Mouse (Mus musculus) intestine, embryonic 15.5 days (tissue): ENCODE results near the gene Gpr180. TPM values are rescaled to one million over a fixed set of nuclear protein-coding genes. Genes with fewer than 3 reads are reported as not detected.
"Not testable (repeated sequence)": the region's sequence is repeated elsewhere in the genome, so short reads cannot be mapped to it uniquely, and the experiment has no call there.

ENCODE experiments used
- ATAC-seq: fragments of 200-750 bp; cut with Nextera tagmentation; 2 replicates; pipeline ENCODE4 v1.8.0; 2017; ENCODE audit warnings: moderate TSS enrichment, moderate library complexity
- H3K27ac ChIP-seq: fragments of 300-500 bp; sonication (generic); 2 replicates; pipeline ENCODE4 v1.5.1; 2015; ENCODE audit warnings: mild to moderate bottlenecking, inconsistent platforms
- H3K27me3 ChIP-seq: fragments of 300-500 bp; sonication (generic); replicated peaks from 2 replicates; pipeline ENCODE4 v1.6.1; 2015; ENCODE audit warnings: inconsistent platforms
- H3K36me3 ChIP-seq: fragments of 300-500 bp; sonication (generic); 2 replicates; pipeline ENCODE4 v1.6.1; 2015; ENCODE audit warnings: inconsistent platforms
- H3K4me1 ChIP-seq: fragments of 300-500 bp; sonication (generic); replicated peaks from 2 replicates; pipeline ENCODE4 v1.6.1; 2015; ENCODE audit warnings: inconsistent platforms
- H3K4me2 ChIP-seq: fragments of 300-500 bp; sonication (generic); replicated peaks from 2 replicates; pipeline ENCODE4 v1.6.1; 2015; ENCODE audit warnings: mild to moderate bottlenecking, inconsistent platforms
- H3K4me3 ChIP-seq: fragments of 300-500 bp; sonication (generic); replicated peaks from 2 replicates; pipeline ENCODE4 v1.5.1; 2015; ENCODE audit warnings: inconsistent platforms
- H3K9ac ChIP-seq: fragments of 300-500 bp; sonication (generic); 2 replicates; pipeline ENCODE4 v1.6.1; 2015; ENCODE audit warnings: inconsistent platforms
- H3K9me3 ChIP-seq: fragments of 300-500 bp; sonication (generic); 2 replicates; pipeline ENCODE4 v1.6.1; 2016; ENCODE audit warnings: inconsistent platforms
- WGBS: fragments of 180-500 bp; shearing (Covaris S2); methylation state at CpG from one replicate; pipeline ENCODE4 v1.1.7; 2015; 5-methylcytosine and 5-hydroxymethylcytosine counted together
- polyA plus RNA-seq: library from polyadenylated mRNA; unstranded; fragments of >200 nt; fragmentation: Nextera tagmentation; extraction: Ambion mirVana; gene quantifications from 2 replicates; pipeline ENCODE4 v1.2.1, GENCODE M21; 2015

Gpr180 gene
- 47.3 and 49.0 TPM in 2 replicates for polyA plus RNA-seq

DNA sequence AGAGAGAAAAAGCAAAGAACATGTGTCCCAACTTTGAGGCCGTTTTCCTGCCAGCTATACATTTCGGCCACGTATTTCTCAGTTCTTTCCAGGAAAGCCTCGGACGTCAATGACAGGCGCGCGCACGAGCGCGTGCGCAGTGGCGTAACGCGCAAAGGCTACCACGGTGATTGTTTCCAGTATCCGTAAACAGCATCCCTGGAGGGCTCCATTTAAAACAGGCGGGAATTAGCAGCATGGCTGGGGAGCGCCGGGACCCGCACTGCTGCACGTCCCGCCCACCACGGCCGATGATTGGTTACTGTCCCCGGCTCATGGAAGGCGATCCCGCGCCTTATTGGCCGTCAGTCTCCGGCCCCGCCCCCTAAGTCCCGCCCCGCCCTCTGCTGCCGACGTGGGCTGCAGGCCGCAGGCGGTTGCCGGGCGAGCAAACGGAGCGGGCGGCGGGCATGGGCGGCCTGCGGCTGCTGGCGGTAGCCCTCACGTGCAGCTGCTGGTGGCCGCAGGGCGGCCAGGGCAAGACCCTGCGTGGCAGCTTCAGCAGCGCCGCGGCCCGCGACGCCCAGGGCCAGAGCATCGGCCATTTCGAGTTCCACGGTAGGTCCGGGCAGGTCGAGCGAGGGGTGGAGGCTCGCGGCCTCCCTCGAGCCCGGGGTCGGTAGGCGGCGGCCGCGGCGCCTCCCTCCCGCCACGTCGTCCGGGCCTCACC is at the start of gene Gpr180:
Gene Gpr180 (plus strand): TSS at position 415 of the 709 bp plus-strand sequence.
- under 1% methylated on average over 76 of the region's 77 CpGs for WGBS
- Histone ChIP-seq H3K4me1 (peaks cover under 1% of the 10 kb centered on the region; the same call in 1 of the 2 replicates), H3K9ac (peak within 1 kb of the TSS; percentile 97), H3K4me2 (peak within 1 kb of the TSS; percentile 85), H3K27ac (peak within 1 kb of the TSS; percentile 74), H3K36me3 (peaks cover 20% of the 10 kb centered on the region), H3K9me3 (no peaks in the 10 kb centered on the region), H3K4me3 (peak within 1 kb of the TSS; percentile 87), H3K27me3 (no peaks in the 10 kb centered on the region)
- peak; percentile 96 for ATAC-seq

DNA sequence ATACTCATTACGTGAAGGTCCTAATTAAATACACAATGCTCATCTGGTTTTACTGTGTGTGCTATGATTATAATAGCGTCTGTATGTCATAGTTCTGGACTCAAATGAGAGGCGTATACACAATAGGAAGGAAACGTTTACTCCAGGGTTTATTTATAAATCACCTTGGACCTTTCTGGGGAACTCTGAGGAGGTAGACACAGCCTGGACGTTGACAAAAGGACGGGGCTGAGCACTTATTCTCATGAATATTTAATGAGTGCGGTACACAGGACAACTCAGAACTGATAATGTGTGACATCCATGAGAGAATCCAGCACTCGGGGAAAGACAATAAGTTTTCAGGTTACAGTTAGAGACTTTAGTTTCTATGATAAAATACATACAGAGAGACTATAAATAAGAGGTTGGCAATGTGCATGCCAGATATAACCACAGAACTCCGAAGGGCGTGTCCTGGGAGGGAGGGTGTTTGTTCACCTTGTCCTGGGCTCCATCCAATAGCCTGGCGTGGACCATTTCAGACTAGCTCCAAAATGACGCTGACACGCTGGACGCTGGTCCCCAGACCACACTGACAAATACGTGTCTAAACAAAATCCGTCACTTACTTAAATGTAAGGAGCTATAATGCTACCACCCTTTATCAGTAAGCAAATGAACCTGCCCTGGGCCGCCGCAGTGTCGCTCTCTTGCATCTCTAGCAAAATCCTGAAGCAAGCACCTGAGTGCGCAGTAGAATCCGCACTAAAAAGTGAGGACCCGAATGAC is 48.3 kb upstream of the Gpr180 start:
- Histone ChIP-seq H3K4me2 (peak overlapping the region; percentile 73), H3K9me3 (no peaks in the 10 kb centered on the region), H3K36me3 (no peaks in the 10 kb centered on the region), H3K9ac (peak overlapping the region; percentile 58), H3K4me1 (0 out of 2 replicates have a peak, but pooled peaks cover 3% of the 10 kb centered on the region), H3K27ac (peak overlapping the region; percentile 79), H3K4me3 (peak overlapping the region; percentile 53), H3K27me3 (no peaks in the 10 kb centered on the region)
- ATAC-seq: peak; percentile 77
- 10% methylated on average over 22 of the region's 22 CpGs for WGBS

DNA sequence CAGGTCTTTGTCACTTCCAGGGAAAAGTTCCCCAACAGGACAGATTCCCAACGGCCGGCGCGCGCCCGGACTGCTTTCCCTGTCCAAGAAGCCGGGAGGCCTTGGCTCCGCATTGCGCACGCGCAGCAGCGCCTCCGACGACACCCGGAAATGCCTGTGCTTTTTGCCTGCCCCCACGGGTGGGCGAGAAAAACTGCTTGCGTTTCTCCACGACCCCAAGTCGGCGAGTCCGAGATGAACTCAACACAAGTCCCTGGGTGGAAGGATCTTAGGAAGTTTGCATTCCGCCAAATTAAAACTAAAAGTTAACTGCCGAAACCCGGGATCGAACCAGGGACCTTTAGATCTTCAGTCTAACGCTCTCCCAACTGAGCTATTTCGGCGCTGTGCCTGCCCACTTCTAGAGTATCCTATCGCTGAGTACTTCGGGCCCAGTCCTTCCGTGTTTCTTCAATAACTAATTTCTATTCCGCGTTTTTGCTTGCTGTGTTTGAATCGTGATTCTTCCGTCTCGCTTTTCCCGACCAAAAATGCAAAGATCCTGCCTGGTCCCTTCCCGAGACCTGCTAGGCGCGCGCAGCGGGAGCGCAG is 47.6 kb upstream of the Gpr180 start:
- no peaks in the 10 kb centered on the region for H3K9me3 ChIP-seq
- peak overlapping the region; percentile 73 for H3K4me2 ChIP-seq
- no peaks in the 10 kb centered on the region for H3K27me3 ChIP-seq
- H3K27ac ChIP-seq: peak overlapping the region; percentile 79
- H3K9ac ChIP-seq: peak overlapping the region; percentile 58
- peak; percentile 92 for ATAC-seq
- H3K36me3 ChIP-seq: no peaks in the 10 kb centered on the region
- WGBS: under 1% methylated on average over 44 of the region's 44 CpGs
- peak overlapping the region; percentile 53 for H3K4me3 ChIP-seq
- H3K4me1 ChIP-seq: 0 out of 2 replicates have a peak, but pooled peaks cover 3% of the 10 kb centered on the region

DNA sequence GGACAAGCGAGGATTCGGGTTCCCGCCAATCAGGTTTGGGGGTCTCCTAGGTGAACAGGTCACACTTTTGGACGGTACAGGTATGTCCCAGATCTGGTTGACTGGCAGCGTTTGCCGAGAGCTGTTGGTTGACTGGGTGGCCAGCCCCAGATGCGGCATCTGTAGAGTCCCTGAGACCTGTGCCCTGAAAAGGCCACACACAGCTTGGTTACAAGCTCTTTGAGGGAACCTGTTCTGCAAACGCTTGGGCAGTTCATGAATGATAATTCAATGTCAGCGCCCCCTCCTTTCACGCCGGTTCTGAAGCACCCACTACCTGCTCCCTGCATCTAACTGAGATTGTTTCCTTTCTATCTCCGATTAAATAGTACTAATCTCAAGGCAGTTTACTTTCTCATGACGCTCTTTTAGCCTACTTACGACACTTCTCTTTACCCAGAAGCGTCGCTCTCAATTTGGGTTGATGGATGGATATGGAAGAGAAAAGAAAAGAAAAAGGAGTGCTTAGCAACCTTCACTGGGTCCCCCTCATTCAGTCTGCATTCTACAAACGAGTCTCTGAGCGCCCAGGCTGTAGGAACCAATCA is 47.1 kb upstream of the Gpr180 start:
- 2% methylated on average over 18 of the region's 18 CpGs for WGBS
- Histone ChIP-seq H3K4me2 (peak overlapping the region; percentile 73), H3K4me3 (peak overlapping the region; percentile 53), H3K27ac (peak overlapping the region; percentile 79), H3K27me3 (no peaks in the 10 kb centered on the region), H3K9me3 (no peaks in the 10 kb centered on the region), H3K4me1 (0 out of 2 replicates have a peak, but pooled peaks cover 3% of the 10 kb centered on the region), H3K9ac (peak overlapping the region; percentile 49), H3K36me3 (no peaks in the 10 kb centered on the region)
- ATAC-seq: peak; percentile 72

DNA sequence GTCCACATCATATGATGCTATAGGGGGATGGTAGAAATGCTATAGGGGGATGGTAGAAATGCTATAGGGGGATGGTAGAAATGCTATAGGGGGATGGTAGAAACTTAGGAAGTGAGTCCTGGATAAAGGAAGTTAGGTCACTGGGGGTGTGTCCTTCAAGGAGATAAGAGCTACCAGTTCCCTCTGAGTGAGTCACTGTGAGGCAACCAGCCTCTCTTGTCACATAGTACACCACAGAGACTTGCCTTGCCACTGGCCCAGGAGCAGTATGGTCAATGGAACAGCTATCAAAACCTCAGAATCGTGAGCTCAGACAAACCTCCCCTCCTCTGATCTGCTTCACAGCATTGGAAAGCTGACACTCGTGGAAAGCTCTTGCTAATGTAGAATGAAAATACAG is 38.7 kb upstream of the Gpr180 start:
- no peak overlapping the region for H3K4me2 ChIP-seq
- no peak overlapping the region for H3K27ac ChIP-seq
- H3K4me1 ChIP-seq: no peaks in the 10 kb centered on the region
- H3K9ac ChIP-seq: no peak overlapping the region
- H3K27me3 ChIP-seq: no peaks in the 10 kb centered on the region
- no peaks in the 10 kb centered on the region for H3K9me3 ChIP-seq
- 65% methylated on average over 2 of the region's 2 CpGs for WGBS
- H3K4me3 ChIP-seq: no peak overlapping the region
- ATAC-seq: peak; percentile 68; the same call in 1 of the 2 replicates
- no peaks in the 10 kb centered on the region for H3K36me3 ChIP-seq

DNA sequence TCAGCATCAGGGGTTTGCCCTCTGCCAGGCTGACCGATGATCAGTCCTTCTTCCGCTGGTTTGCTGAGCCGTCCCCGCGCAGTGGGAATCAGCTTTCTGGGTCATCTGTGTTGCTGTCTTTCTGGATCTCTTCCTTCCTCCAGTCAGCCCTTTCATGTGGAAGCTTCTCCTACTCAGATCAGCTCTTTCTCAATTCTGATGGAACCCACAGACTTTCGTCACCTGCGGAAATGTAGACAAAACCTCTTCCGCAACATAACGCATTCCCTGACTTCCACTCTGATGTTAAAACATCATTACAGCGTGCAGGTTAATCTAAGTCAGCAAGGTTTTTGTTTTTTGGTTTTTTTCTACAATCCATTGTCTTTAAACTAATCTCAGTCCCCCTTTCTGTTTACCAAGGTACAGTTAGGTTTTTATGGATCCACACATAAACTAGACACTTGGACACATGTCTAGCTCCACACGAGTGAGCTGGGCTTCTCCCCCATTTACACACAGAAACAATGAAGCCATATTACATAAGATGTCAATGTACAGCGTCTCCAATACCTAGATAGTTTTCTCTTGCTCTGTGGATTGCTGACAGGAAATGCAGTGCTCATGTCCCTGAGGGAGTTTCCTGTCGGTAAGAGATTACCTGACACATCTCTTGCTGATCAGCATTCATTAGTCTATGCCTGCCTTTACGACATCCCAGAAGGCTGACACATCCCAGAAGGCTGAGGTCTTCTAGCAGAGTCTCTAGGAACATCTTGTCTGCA is 35.5 kb upstream of the Gpr180 start:
- 81% methylated on average over 14 of the region's 14 CpGs for WGBS
- H3K27me3 ChIP-seq: no peaks in the 10 kb centered on the region
- H3K9me3 ChIP-seq: no peaks in the 10 kb centered on the region
- no peaks in the 10 kb centered on the region for H3K4me1 ChIP-seq
- H3K4me2 ChIP-seq: no peak overlapping the region
- H3K4me3 ChIP-seq: no peak overlapping the region
- ATAC-seq: no peak
- H3K36me3 ChIP-seq: no peaks in the 10 kb centered on the region
- no peak overlapping the region for H3K27ac ChIP-seq
- no peak overlapping the region for H3K9ac ChIP-seq

DNA sequence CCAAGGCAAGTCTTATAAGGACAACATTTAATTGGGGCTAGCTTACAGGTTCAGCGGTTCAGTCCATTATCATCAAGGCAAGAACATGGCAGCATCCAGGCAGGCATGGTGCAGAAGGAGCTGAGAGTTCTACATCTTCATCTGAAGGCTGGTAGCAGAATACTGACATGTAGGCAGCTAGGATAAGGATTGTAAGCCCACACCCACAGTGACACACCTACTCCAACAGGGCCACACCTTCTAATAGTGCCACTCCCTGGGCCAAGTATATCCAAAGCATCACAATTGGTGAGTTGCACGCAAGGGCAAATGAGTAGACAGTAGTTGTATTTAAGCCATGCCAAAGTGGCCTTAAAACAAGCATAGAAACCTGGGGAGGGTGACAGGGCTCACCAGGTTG is 29.5 kb upstream of the Gpr180 start:
- peaks cover 14% of the 10 kb centered on the region for H3K36me3 ChIP-seq
- WGBS: 94% methylated on average over 2 of the region's 2 CpGs
- not testable (repeated sequence) for H3K4me1 ChIP-seq, H3K4me3 ChIP-seq, H3K9me3 ChIP-seq, ATAC-seq, H3K27ac ChIP-seq, H3K9ac ChIP-seq, H3K4me2 ChIP-seq, H3K27me3 ChIP-seq

DNA sequence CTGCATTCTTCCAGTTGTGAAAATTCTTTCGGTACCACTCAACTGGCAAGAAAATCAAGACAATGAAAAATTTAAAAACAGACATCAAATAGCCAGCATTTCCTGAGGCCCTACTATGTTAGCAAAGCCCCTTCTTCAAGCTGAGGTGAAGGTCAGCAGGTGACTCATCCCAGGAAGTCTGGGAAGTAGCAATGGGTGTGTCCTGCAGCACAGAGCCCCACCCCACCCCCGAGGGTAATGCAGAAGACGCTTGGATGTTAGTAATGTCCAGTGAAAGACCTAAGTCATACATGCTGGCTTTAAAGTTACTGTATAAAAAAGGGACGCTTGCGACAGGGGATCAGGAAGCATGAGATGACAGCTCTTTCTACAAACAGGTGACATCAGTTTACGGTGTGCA is 23.8 kb upstream of the Gpr180 start:
- no peak overlapping the region for H3K4me2 ChIP-seq
- WGBS: 92% methylated on average over 6 of the region's 6 CpGs
- ATAC-seq: no peak
- H3K9me3 ChIP-seq: no peaks in the 10 kb centered on the region
- peaks cover 40% of the 10 kb centered on the region for H3K36me3 ChIP-seq
- no peaks in the 10 kb centered on the region for H3K27me3 ChIP-seq
- H3K4me3 ChIP-seq: no peak overlapping the region
- H3K27ac ChIP-seq: no peak overlapping the region
- no peaks in the 10 kb centered on the region for H3K4me1 ChIP-seq
- no peak overlapping the region for H3K9ac ChIP-seq

DNA sequence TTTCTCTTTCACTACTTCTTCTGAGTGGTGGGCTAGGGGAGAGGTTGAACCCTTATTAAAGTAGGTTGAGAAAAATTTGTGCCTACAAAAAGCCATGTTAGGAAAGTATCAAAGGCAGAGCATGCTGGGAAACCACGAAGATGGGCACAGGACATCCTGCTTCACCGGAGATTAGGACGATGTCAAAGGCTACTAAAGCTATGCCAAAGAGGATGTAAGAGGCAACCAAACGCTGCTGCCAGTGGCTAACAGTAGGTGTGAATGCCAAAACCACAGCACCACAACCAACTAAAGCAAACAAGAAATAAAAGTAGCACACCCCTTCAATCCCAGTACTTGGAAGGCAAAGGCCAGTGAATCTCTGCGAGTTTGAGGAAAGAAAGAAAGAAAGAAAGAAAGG is 12.8 kb upstream of the Gpr180 start:
- no peak for ATAC-seq
- 83% methylated on average over 5 of the region's 5 CpGs for WGBS
- Histone ChIP-seq H3K4me3 (no peak overlapping the region), H3K4me2 (no peak overlapping the region), H3K27me3 (no peaks in the 10 kb centered on the region), H3K9me3 (no peaks in the 10 kb centered on the region), H3K9ac (no peak overlapping the region), H3K36me3 (peaks cover 22% of the 10 kb centered on the region), H3K4me1 (no peaks in the 10 kb centered on the region), H3K27ac (no peak overlapping the region)

DNA sequence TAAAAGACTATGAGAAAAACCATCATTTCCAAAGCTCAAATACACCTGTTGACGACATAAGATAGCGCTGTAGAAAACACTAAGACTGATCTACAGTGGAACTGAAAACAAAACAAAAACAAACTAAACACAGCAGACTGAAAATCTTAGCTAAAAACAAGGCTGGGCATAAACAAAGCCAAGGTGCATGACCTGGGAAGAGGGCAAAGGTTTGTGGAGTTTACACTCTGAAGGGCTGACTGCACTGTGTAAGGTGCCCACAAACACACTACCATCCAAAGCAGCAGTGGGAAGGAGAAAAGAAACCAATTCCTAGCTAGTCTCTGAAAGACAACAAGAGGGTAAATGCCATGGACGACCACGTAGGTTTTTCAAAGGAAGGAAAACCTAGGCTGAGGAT is 12.2 kb upstream of the Gpr180 start:
- Histone ChIP-seq H3K27me3 (no peaks in the 10 kb centered on the region), H3K36me3 (peaks cover 22% of the 10 kb centered on the region), H3K4me2 (no peak overlapping the region), H3K9ac (no peak overlapping the region), H3K9me3 (no peaks in the 10 kb centered on the region), H3K4me3 (no peak overlapping the region), H3K27ac (no peak overlapping the region), H3K4me1 (no peaks in the 10 kb centered on the region)
- WGBS: 91% methylated on average over 4 of the region's 4 CpGs
- ATAC-seq: no peak

DNA sequence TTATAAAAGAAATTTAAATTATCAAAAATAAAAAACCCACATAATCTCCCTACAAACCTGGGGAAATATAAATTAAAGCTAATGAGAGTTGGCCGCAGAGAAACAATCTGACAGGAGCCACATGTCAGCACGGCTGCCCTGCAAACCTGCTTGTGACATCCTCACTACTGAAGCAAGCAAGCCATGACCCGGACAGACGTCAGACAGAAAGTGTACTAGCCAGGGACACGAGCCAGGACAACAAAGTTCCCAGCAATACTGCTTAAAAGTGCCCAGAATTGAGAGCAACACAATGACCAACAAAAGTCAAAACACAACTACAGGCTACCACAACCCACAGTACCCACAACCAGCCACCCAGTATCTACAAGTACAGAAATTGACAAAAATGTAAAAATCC is 10.7 kb upstream of the Gpr180 start:
- H3K4me1 ChIP-seq: peaks cover 1% of the 10 kb centered on the region
- no peaks in the 10 kb centered on the region for H3K9me3 ChIP-seq
- no peaks in the 10 kb centered on the region for H3K27me3 ChIP-seq
- no peak overlapping the region for H3K27ac ChIP-seq
- H3K4me3 ChIP-seq: no peak overlapping the region
- peaks cover 15% of the 10 kb centered on the region; the same call in 1 of the 2 replicates for H3K36me3 ChIP-seq
- ATAC-seq: no peak
- H3K4me2 ChIP-seq: no peak overlapping the region
- 87% methylated on average over 5 of the region's 5 CpGs for WGBS
- H3K9ac ChIP-seq: no peak overlapping the region
